Mouse (Mus musculus) forebrain, embryonic 13.5 days (tissue): ENCODE measurements around the gene Nectin4. TPM values are rescaled to one million over a fixed set of nuclear protein-coding genes. Genes with fewer than 3 reads are reported as not detected.
"Not testable (repeated sequence)": the region's sequence is repeated elsewhere in the genome, so short reads cannot be mapped to it uniquely, and the experiment has no call there.

ENCODE experiments used
- ATAC-seq: fragments of 200-750 bp; cut with Nextera tagmentation; 2 replicates; pipeline ENCODE4 v1.8.0; 2017
- H3K27ac ChIP-seq: fragments of 300-500 bp; sonication (generic); 2 replicates; pipeline ENCODE4 v1.5.1; 2015; ENCODE audit warnings: inconsistent platforms, mild to moderate bottlenecking, moderate library complexity
- H3K27me3 ChIP-seq: fragments of 300-500 bp; sonication (generic); 2 replicates; pipeline ENCODE4 v1.6.1; 2015; ENCODE audit warnings: mild to moderate bottlenecking, inconsistent platforms
- H3K36me3 ChIP-seq: fragments of 300-500 bp; sonication (generic); 2 replicates; pipeline ENCODE4 v1.6.1; 2015; ENCODE audit warnings: mild to moderate bottlenecking, inconsistent platforms; ENCODE audit not compliant: poor library complexity, severe bottlenecking
- H3K4me1 ChIP-seq: fragments of 300-500 bp; sonication (generic); 2 replicates; pipeline ENCODE4 v1.6.1; 2015; ENCODE audit warnings: inconsistent platforms
- H3K4me2 ChIP-seq: fragments of 300-500 bp; sonication (generic); 2 replicates; pipeline ENCODE4 v1.6.1; 2015; ENCODE audit warnings: inconsistent platforms, mild to moderate bottlenecking, moderate library complexity
- H3K4me3 ChIP-seq: fragments of 300-500 bp; sonication (generic); 2 replicates; pipeline ENCODE4 v1.5.1; 2015; ENCODE audit warnings: mild to moderate bottlenecking, inconsistent platforms
- H3K9ac ChIP-seq: fragments of 300-500 bp; sonication (generic); 2 replicates; pipeline ENCODE4 v1.6.1; 2015; ENCODE audit warnings: mild to moderate bottlenecking, inconsistent platforms
- H3K9me3 ChIP-seq: fragments of 300-500 bp; sonication (generic); replicated peaks from 2 replicates; pipeline ENCODE4 v1.6.1; 2016; ENCODE audit warnings: inconsistent platforms
- WGBS: fragments of 180-500 bp; shearing (Covaris S2); methylation state at CpG from one replicate; pipeline ENCODE4 v1.1.7; 2015; 5-methylcytosine and 5-hydroxymethylcytosine counted together
- polyA plus RNA-seq: library from polyadenylated mRNA; unstranded; fragments of >200 nt; fragmentation: Nextera tagmentation; extraction: Ambion mirVana; gene quantifications from 2 replicates; pipeline ENCODE4 v1.2.1, GENCODE M21; 2015

The Nectin4 gene
- polyA plus RNA-seq, result 0.31 and 0.32 TPM in 2 replicates

- WGBS, result 37% methylated on average over 20 of the region's 20 CpGs
Measured at GRCm38 (mm10) chr1:171369845-171370556, at the start of gene Nectin4. Nectin4 (plus strand) TSS chr1:171370099.

GRCm38 (mm10) chr1:171320151-171320550, 49.7 kb upstream of the Nectin4 start:
- H3K4me2 ChIP-seq, result no peak overlapping the region
- H3K27me3 ChIP-seq, result no peaks in the 10 kb centered on the region
- no peak overlapping the region for H3K4me3 ChIP-seq
- ATAC-seq, result no peak
- H3K27ac ChIP-seq, result no peak overlapping the region
- WGBS, result 9% methylated on average over 5 of the region's 5 CpGs
- no peak overlapping the region for H3K9ac ChIP-seq
- 0 out of 2 replicates have a peak, but pooled peaks cover 3% of the 10 kb centered on the region for H3K36me3 ChIP-seq
- no peaks in the 10 kb centered on the region for H3K4me1 ChIP-seq
- no peaks in the 10 kb centered on the region for H3K9me3 ChIP-seq

More at GRCm38 (mm10) chr1:171369845-171370556, at the start of gene Nectin4:
- Histone ChIP-seq H3K4me1 (no peaks in the 10 kb centered on the region), H3K9ac (no peak within 1 kb of the TSS), H3K27me3 (no peaks in the 10 kb centered on the region), H3K36me3 (no peaks in the 10 kb centered on the region), H3K27ac (no peak within 1 kb of the TSS), H3K4me2 (no peak within 1 kb of the TSS), H3K4me3 (no peak within 1 kb of the TSS), H3K9me3 (no peaks in the 10 kb centered on the region)
- no peak for ATAC-seq

GRCm38 (mm10) chr1:171321415-171321814, 48.5 kb upstream of the Nectin4 start:
- H3K4me3 ChIP-seq, result no peak overlapping the region
- no peak overlapping the region for H3K27ac ChIP-seq
- no peak overlapping the region for H3K4me2 ChIP-seq
- 0 out of 2 replicates have a peak, but pooled peaks cover 8% of the 10 kb centered on the region for H3K36me3 ChIP-seq
- H3K4me1 ChIP-seq, result peaks cover 8% of the 10 kb centered on the region; the same call in 1 of the 2 replicates
- H3K27me3 ChIP-seq, result no peaks in the 10 kb centered on the region
- no peak overlapping the region for H3K9ac ChIP-seq
- no peaks in the 10 kb centered on the region for H3K9me3 ChIP-seq
- no peak for ATAC-seq

GRCm38 (mm10) chr1:171322012-171322411, 47.9 kb upstream of the Nectin4 start:
- no peak for ATAC-seq

GRCm38 (mm10) chr1:171325571-171325970, 44.3 kb upstream of the Nectin4 start:
- H3K4me3 ChIP-seq, result no peak overlapping the region
- no peaks in the 10 kb centered on the region for H3K27me3 ChIP-seq
- peaks cover 30% of the 10 kb centered on the region for H3K4me1 ChIP-seq
- H3K4me2 ChIP-seq, result no peak overlapping the region
- no peaks in the 10 kb centered on the region for H3K9me3 ChIP-seq
- H3K27ac ChIP-seq, result no peak overlapping the region
- no peak overlapping the region for H3K9ac ChIP-seq
- H3K36me3 ChIP-seq, result 0 out of 2 replicates have a peak, but pooled peaks cover 8% of the 10 kb centered on the region
- WGBS, result 89% methylated on average over 2 of the region's 2 CpGs
- no peak for ATAC-seq

More at GRCm38 (mm10) chr1:171322012-171322411, 47.9 kb upstream of the Nectin4 start:
- 74% methylated on average over 1 of the region's 1 CpGs for WGBS
- Histone ChIP-seq H3K4me3 (no peak overlapping the region), H3K9ac (no peak overlapping the region), H3K9me3 (no peaks in the 10 kb centered on the region), H3K27me3 (no peaks in the 10 kb centered on the region), H3K4me2 (no peak overlapping the region), H3K27ac (no peak overlapping the region), H3K4me1 (peaks cover 8% of the 10 kb centered on the region; the same call in 1 of the 2 replicates), H3K36me3 (0 out of 2 replicates have a peak, but pooled peaks cover 8% of the 10 kb centered on the region)

GRCm38 (mm10) chr1:171326588-171326987, 43.3 kb upstream of the Nectin4 start:
- not testable (repeated sequence) for H3K4me2 ChIP-seq, H3K9ac ChIP-seq, ATAC-seq, H3K27ac ChIP-seq, H3K36me3 ChIP-seq, H3K9me3 ChIP-seq, H3K27me3 ChIP-seq, H3K4me3 ChIP-seq
- WGBS, result 95% methylated on average over 4 of the region's 4 CpGs
- peaks cover 41% of the 10 kb centered on the region for H3K4me1 ChIP-seq

- Histone ChIP-seq H3K9ac (peak overlapping the region; percentile 88), H3K4me1 (peaks cover 55% of the 10 kb centered on the region), H3K36me3 (peaks cover 8% of the 10 kb centered on the region; the same call in 1 of the 2 replicates), H3K9me3 (no peaks in the 10 kb centered on the region), H3K4me2 (peak overlapping the region; percentile 87), H3K27ac (peak overlapping the region; percentile 99), H3K27me3 (no peaks in the 10 kb centered on the region), H3K4me3 (peak overlapping the region; percentile 83)
- ATAC-seq, result no peak
- WGBS, result 40% methylated on average over 9 of the region's 9 CpGs
Measured at GRCm38 (mm10) chr1:171328244-171328643, 41.7 kb upstream of the Nectin4 start.

GRCm38 (mm10) chr1:171328839-171329432, 41.0 kb upstream of the Nectin4 start, which contains the start of gene Dedd:
Dedd (plus strand) TSS chr1:171329145.
- H3K4me3 ChIP-seq, result peak within 1 kb of the TSS; percentile 83
- H3K4me1 ChIP-seq, result peaks cover 61% of the 10 kb centered on the region
- peak; percentile 96 for ATAC-seq
- no peaks in the 10 kb centered on the region for H3K27me3 ChIP-seq
- WGBS, result under 1% methylated on average over 38 of the region's 48 CpGs
- H3K27ac ChIP-seq, result peak within 1 kb of the TSS; percentile 99
- H3K36me3 ChIP-seq, result peaks cover 12% of the 10 kb centered on the region
- no peaks in the 10 kb centered on the region for H3K9me3 ChIP-seq
- peak within 1 kb of the TSS; percentile 87 for H3K4me2 ChIP-seq
- peak within 1 kb of the TSS; percentile 88 for H3K9ac ChIP-seq

- peaks cover 15% of the 10 kb centered on the region for H3K36me3 ChIP-seq
- H3K9me3 ChIP-seq, result no peaks in the 10 kb centered on the region
- H3K9ac ChIP-seq, result peak overlapping the region; percentile 88
- peak overlapping the region; percentile 87 for H3K4me2 ChIP-seq
- WGBS, result 2% methylated on average over 37 of the region's 61 CpGs
- H3K27ac ChIP-seq, result peak overlapping the region; percentile 99
- H3K4me3 ChIP-seq, result peak overlapping the region; percentile 83
- peak; percentile 90 for ATAC-seq
- peaks cover 62% of the 10 kb centered on the region for H3K4me1 ChIP-seq
- no peaks in the 10 kb centered on the region for H3K27me3 ChIP-seq
Measured at GRCm38 (mm10) chr1:171329433-171330215, 40.3 kb upstream of the Nectin4 start.

- H3K4me3 ChIP-seq, result peak overlapping the region; percentile 83
- no peak for ATAC-seq
- no peaks in the 10 kb centered on the region for H3K9me3 ChIP-seq
- H3K27ac ChIP-seq, result peak overlapping the region; percentile 99
- H3K4me1 ChIP-seq, result peaks cover 62% of the 10 kb centered on the region
- peak overlapping the region; percentile 87 for H3K4me2 ChIP-seq
- WGBS, result 0% methylated on average over 4 of the region's 4 CpGs
- peak overlapping the region; percentile 88 for H3K9ac ChIP-seq
- H3K36me3 ChIP-seq, result peaks cover 12% of the 10 kb centered on the region
- H3K27me3 ChIP-seq, result no peaks in the 10 kb centered on the region
Measured at GRCm38 (mm10) chr1:171330216-171330560, 39.7 kb upstream of the Nectin4 start.

- no peak for ATAC-seq
- WGBS, result 97% methylated on average over 16 of the region's 16 CpGs
Measured at GRCm38 (mm10) chr1:171342262-171343207, 27.4 kb upstream of the Nectin4 start.

More at GRCm38 (mm10) chr1:171342262-171343207, 27.4 kb upstream of the Nectin4 start:
- H3K4me1 ChIP-seq, result peaks cover 23% of the 10 kb centered on the region
- no peak overlapping the region for H3K9ac ChIP-seq
- H3K27ac ChIP-seq, result no peak overlapping the region
- H3K27me3 ChIP-seq, result no peaks in the 10 kb centered on the region
- no peak overlapping the region for H3K4me2 ChIP-seq
- peaks cover 63% of the 10 kb centered on the region for H3K36me3 ChIP-seq
- no peak overlapping the region for H3K4me3 ChIP-seq
- peaks cover 6% of the 10 kb centered on the region; the same call in 1 of the 2 replicates for H3K9me3 ChIP-seq
